ENCODE assay signal across 8 mouse cellular contexts in genomic region chr11:103953896-103954292, GRCm38 (mm10). TPM values are rescaled to one million over a fixed set of nuclear protein-coding genes. Genes with fewer than 3 reads are reported as not detected.
A peak's percentile ranks its signal among the peaks of the same experiment; 100 is the strongest.
DNase-seq lines count a peak whose midpoint lies in the region; ATAC-seq and TF ChIP-seq lines count a peak whose summit lies in the region.

Gene Nsf (minus strand): TSS chr11:103954056.

- peak within 1 kb of the TSS; percentile 96 for H3K4me3 ChIP-seq in hindbrain, embryonic 15.5 days
- H3K4me3 ChIP-seq in left cerebral cortex, adult 2 months: peak within 1 kb of the TSS; percentile 81
- peak within 1 kb of the TSS; percentile 96 for H3K4me3 ChIP-seq in macrophage (ENCODE audit: inconsistent target)

- H3K27ac ChIP-seq in hindbrain, embryonic 15.5 days (replicated peaks): peak within 1 kb of the TSS; percentile 88
- peak within 1 kb of the TSS; percentile 95 for H3K27ac ChIP-seq in left cerebral cortex, adult 2 months
- peak within 1 kb of the TSS; percentile 75 for H3K27ac ChIP-seq in macrophage

- WGBS in hindbrain, embryonic 15.5 days: under 1% methylated on average over 53 of the region's 53 CpGs
- WGBS in macrophage (ENCODE audit: missing documents): under 1% methylated on average over 37 of the region's 53 CpGs

- H3K4me2 ChIP-seq in hindbrain, embryonic 15.5 days: peak within 1 kb of the TSS; percentile 75

- ATAC-seq in hindbrain, embryonic 15.5 days (ENCODE audit: low FRiP score, low read depth): peak; percentile 94

- peaks cover 48% of the 10 kb centered on the region for H3K79me2 ChIP-seq in macrophage (ENCODE audit: inconsistent target)

- peak; percentile 84 for DNase-seq in adipocyte (ENCODE audit: low spot score)
- peak; percentile 62 to 81 for DNase-seq in cerebellum, postnatal 4 days (ENCODE audit: low spot score in 2 of 2)
- peak; percentile 81 for DNase-seq in gastrocnemius, adult 18-20 months (ENCODE audit: low spot score)
- peak; percentile 85 to 86 for DNase-seq in left cerebral cortex, adult 2 months (ENCODE audit: extremely low spot score in 1 of 2, low spot score in 2 of 2)
- peak; percentile 79 to 80 for DNase-seq in right cerebral cortex, adult 2 months (ENCODE audit: low spot score in 2 of 2)
- peak; percentile 82 for DNase-seq in urinary bladder, postnatal 14 days (ENCODE audit: low spot score)

- H3K36me3 ChIP-seq in hindbrain, embryonic 15.5 days: no peaks in the 10 kb centered on the region
- no peaks in the 10 kb centered on the region for H3K36me3 ChIP-seq in macrophage (ENCODE audit: inconsistent target)

- TF ChIP-seq CTCF in left cerebral cortex, adult 2 months (IDR thresholded peaks at IDR 0.05): no peak

- intact Hi-C loops in left cerebral cortex, adult 2 months (cut with DNase I): no loop called here

- H3K9ac ChIP-seq in hindbrain, embryonic 15.5 days: peak within 1 kb of the TSS; percentile 96

- H3K27me3 ChIP-seq in hindbrain, embryonic 15.5 days: no peaks in the 10 kb centered on the region

- H3K9me3 ChIP-seq in hindbrain, embryonic 15.5 days: no peaks in the 10 kb centered on the region

- peaks cover 24% of the 10 kb centered on the region for H3K4me1 ChIP-seq in hindbrain, embryonic 15.5 days (replicated peaks)

RNA-seq across cellular contexts. Expression of gene Nsf, which starts in this region (rescaled TPM):
- 10 to 100 TPM; 17.0 TPM for total RNA-seq in gastrocnemius, adult 18-20 months (2021)
- 197 and 203 TPM in 2 replicates for polyA plus RNA-seq in hindbrain, embryonic 15.5 days (2015; fragmentation: Nextera tagmentation; extraction: Ambion mirVana)
- total RNA-seq in left cerebral cortex, adult 2 months (2021): 100 to 1,000 TPM; 858 to 979 TPM
- 100 to 1,000 TPM in 18 of 26 experiments, 10 to 100 TPM in 8; 29.2 to 200 (median 142) TPM for total RNA-seq in macrophage (2018; cell fraction: chromatin; rRNA removed)
- 10 to 100 TPM; 50.6 to 78.7 (median 65.9) TPM for total RNA-seq in macrophage (2018; cell fraction: cytosol; rRNA removed)
- total RNA-seq in macrophage (2018; cell fraction: nucleus; rRNA removed): 100 to 1,000 TPM in 7 of 26 experiments, 10 to 100 TPM in 19; 37.2 to 124 (median 75.3) TPM
- polyA plus RNA-seq in macrophage (2018): 58.7 to 88.9 TPM (median 64.1 TPM) in 3 replicates

Comparison
In these comparisons a context has a peak if more than half of its experiments do, and no peak if none do; other contexts are left out.
1. Peak in every context shown above with its lines: DNase-seq, ATAC-seq, H3K4me3 ChIP-seq and H3K27ac ChIP-seq.
2. RNA of gene Nsf (total RNA-seq): 858 to 979 TPM in left cerebral cortex, adult 2 months; 17.0 TPM in gastrocnemius, adult 18-20 months; every median in the first group is over 10 times any median in the second.